Mouse (Mus musculus) limb, embryonic 13.5 days (tissue): Measurements from ENCODE around the gene Osbpl3. TPM values are rescaled to one million over a fixed set of nuclear protein-coding genes. Genes with fewer than 3 reads are reported as not detected.

ENCODE experiments used
- ATAC-seq: fragments of 200-750 bp; cut with Nextera tagmentation; 2 replicates; pipeline ENCODE4 v1.8.0; 2017; ENCODE audit warnings: low read depth, moderate number of reproducible peaks, moderate TSS enrichment; ENCODE audit not compliant: low FRiP score
- H3K27ac ChIP-seq: fragments of 300-500 bp; sonication (generic); 2 replicates; pipeline ENCODE4 v1.5.1; 2015; ENCODE audit warnings: inconsistent platforms, mild to moderate bottlenecking, moderate library complexity
- H3K27me3 ChIP-seq: fragments of 300-500 bp; sonication (generic); 2 replicates; pipeline ENCODE4 v1.6.1; 2015; ENCODE audit warnings: mild to moderate bottlenecking, inconsistent platforms
- H3K36me3 ChIP-seq: fragments of 300-500 bp; sonication (generic); 2 replicates; pipeline ENCODE4 v1.6.1; 2015; ENCODE audit warnings: inconsistent platforms, mild to moderate bottlenecking, moderate library complexity
- H3K4me1 ChIP-seq: fragments of 300-500 bp; sonication (generic); 2 replicates; pipeline ENCODE4 v1.6.1; 2015; ENCODE audit warnings: inconsistent platforms
- H3K4me2 ChIP-seq: fragments of 300-500 bp; sonication (generic); replicated peaks from 2 replicates; pipeline ENCODE4 v1.6.1; 2015; ENCODE audit warnings: inconsistent platforms, mild to moderate bottlenecking, moderate library complexity
- H3K4me3 ChIP-seq: fragments of 300-500 bp; sonication (generic); 2 replicates; pipeline ENCODE4 v1.5.1; 2015; ENCODE audit warnings: moderate library complexity, mild to moderate bottlenecking, inconsistent platforms
- H3K9ac ChIP-seq: fragments of 300-500 bp; sonication (generic); 2 replicates; pipeline ENCODE4 v1.6.1; 2015; ENCODE audit warnings: mild to moderate bottlenecking, inconsistent platforms
- H3K9me3 ChIP-seq: fragments of 300-500 bp; sonication (generic); 2 replicates; pipeline ENCODE4 v1.6.1; 2016; ENCODE audit warnings: inconsistent platforms
- WGBS: fragments of 180-500 bp; shearing (Covaris S2); methylation state at CpG from one replicate; pipeline ENCODE4 v1.1.7; 2015; 5-methylcytosine and 5-hydroxymethylcytosine counted together
- polyA plus RNA-seq: library from polyadenylated mRNA; unstranded; fragments of >200 nt; fragmentation: Nextera tagmentation; extraction: Ambion mirVana; gene quantifications from 2 replicates; pipeline ENCODE4 v1.2.1, GENCODE M21; 2015

The Osbpl3 gene
- polyA plus RNA-seq, 1 experiment from 2014 or later: 15.3 TPM

- Histone ChIP-seq H3K9me3 (no peaks in the 10 kb centered on the region), H3K4me3 (no peak overlapping the region), H3K4me1 (no peaks in the 10 kb centered on the region), H3K4me2 (no peak overlapping the region), H3K27ac (no peak overlapping the region), H3K27me3 (no peaks in the 10 kb centered on the region), H3K36me3 (no peaks in the 10 kb centered on the region; the same call in 1 of the 2 replicates), H3K9ac (no peak overlapping the region)
- WGBS: 89% methylated on average over 4 of the region's 4 CpGs
- no peak for ATAC-seq
Observed at GRCm38 (mm10) chr6:50247791-50248190, 208.2 kb downstream of the Osbpl3 start.

- no peak overlapping the region for H3K27ac ChIP-seq
Observed at GRCm38 (mm10) chr6:50247356-50247755, 208.6 kb downstream of the Osbpl3 start.

GRCm38 (mm10) chr6:50244967-50245366, 211.0 kb downstream of the Osbpl3 start:
- H3K27me3 ChIP-seq: no peaks in the 10 kb centered on the region
- no peak overlapping the region for H3K27ac ChIP-seq
- H3K4me1 ChIP-seq: no peaks in the 10 kb centered on the region
- no peak overlapping the region for H3K4me3 ChIP-seq
- H3K9me3 ChIP-seq: no peaks in the 10 kb centered on the region
- no peaks in the 10 kb centered on the region for H3K36me3 ChIP-seq
- no peak overlapping the region for H3K9ac ChIP-seq
- whole genome bisulfite sequencing: 86% methylated on average over 4 of the region's 4 CpGs
- no peak overlapping the region for H3K4me2 ChIP-seq
- no peak for ATAC-seq

More at GRCm38 (mm10) chr6:50247356-50247755, 208.6 kb downstream of the Osbpl3 start:
- ATAC-seq: no peak
- Histone ChIP-seq H3K4me1 (no peaks in the 10 kb centered on the region), H3K4me3 (no peak overlapping the region), H3K27me3 (no peaks in the 10 kb centered on the region), H3K4me2 (no peak overlapping the region), H3K9ac (no peak overlapping the region), H3K36me3 (no peaks in the 10 kb centered on the region; the same call in 1 of the 2 replicates), H3K9me3 (no peaks in the 10 kb centered on the region)
- WGBS: 83% methylated on average over 2 of the region's 2 CpGs

GRCm38 (mm10) chr6:50244126-50244525, 211.9 kb downstream of the Osbpl3 start:
- H3K9ac ChIP-seq: no peak overlapping the region
- H3K4me3 ChIP-seq: no peak overlapping the region
- WGBS: 80% methylated on average over 4 of the region's 4 CpGs
- H3K27me3 ChIP-seq: no peaks in the 10 kb centered on the region
- no peaks in the 10 kb centered on the region for H3K36me3 ChIP-seq
- H3K27ac ChIP-seq: no peak overlapping the region
- H3K4me2 ChIP-seq: no peak overlapping the region
- no peaks in the 10 kb centered on the region for H3K9me3 ChIP-seq
- no peak for ATAC-seq
- no peaks in the 10 kb centered on the region for H3K4me1 ChIP-seq

Other genes starting within 250 kb of the Osbpl3 start
- 51.0 and 54.7 TPM in 2 replicates for gene Gsdme, start 192.3 kb downstream of the Osbpl3 start, polyA plus RNA-seq
- 60.7 and 63.7 TPM in 2 replicates for gene Cycs, start 110.3 kb upstream of the Osbpl3 start, polyA plus RNA-seq
- gene 4921507P07Rik, start 140.4 kb upstream of the Osbpl3 start, polyA plus RNA-seq: 0.81 and 0.87 TPM in 2 replicates
- 0.18 TPM in 1 of 2 replicates, not detected in the other for gene Npvf, start 198.2 kb upstream of the Osbpl3 start, polyA plus RNA-seq